Mouse (Mus musculus) cerebellum, adult 2 months (tissue): ENCODE measurements around the gene Lypd9.

ENCODE experiments used
- CTCF ChIP-seq: fragments of 200-500 bp; IDR thresholded peaks from 2 replicates; pipeline ENCODE4 v1.5.1; 2011; ENCODE audit warnings: low read depth, mild to moderate bottlenecking, control low read depth, low read length, moderate library complexity, borderline replicate concordance; ENCODE audit not compliant: insufficient read depth
- POLR2A ChIP-seq: fragments of 200-500 bp; IDR thresholded peaks from 2 replicates; pipeline ENCODE4 v1.6.1; 2011; ENCODE audit warnings: low read length, control low read depth, borderline replicate concordance; ENCODE audit not compliant: insufficient read depth

DNA sequence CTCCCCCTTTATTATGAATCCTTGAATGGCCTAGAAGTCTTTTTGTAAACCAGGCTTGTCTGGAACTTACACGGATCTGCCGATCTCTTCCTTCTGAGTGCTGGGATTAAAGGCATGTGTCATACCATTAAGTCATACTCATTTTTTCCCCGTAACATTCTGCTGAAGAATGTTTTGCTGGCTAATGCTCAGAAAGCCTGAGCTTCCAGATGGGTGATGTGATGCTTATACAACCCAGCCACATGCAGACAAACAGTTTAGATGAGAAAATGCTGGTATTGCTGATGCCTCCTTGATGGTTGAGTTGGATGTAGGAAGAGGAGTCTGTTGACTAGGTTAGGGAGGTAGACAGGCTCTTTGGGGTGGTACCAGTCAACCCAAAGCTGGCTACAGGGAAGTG lies 34.4 kb downstream of the Lypd9 start:
- TF ChIP-seq CTCF, result no peak
- no peak for TF ChIP-seq POLR2A
